8 mouse cellular contexts compared by ENCODE assay signal in the genomic region with DNA sequence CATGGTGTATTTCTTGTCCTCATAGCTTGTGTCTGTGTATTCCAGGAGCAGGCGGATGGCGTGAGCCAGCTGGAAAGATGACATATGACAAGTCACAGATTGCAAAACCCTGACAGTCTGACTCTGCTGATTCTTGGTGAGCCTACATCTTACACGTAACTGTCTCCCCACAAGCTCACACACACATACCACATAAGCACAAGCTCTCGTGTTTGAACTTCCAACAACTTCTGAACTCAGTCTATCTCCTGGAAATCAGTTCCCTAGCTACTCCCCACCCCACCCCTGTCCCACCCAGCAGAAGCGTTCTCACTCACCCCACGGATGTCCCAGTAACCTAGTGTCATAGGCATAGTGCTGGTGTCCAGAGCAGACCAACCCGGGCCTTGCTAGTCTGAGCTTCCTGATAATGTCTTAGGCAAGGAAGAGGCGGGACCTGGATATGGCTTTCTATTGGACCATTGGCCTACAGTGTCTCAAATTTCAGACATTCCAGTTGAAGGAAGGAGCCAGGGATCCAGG. TPM values are rescaled to one million over a fixed set of nuclear protein-coding genes. Genes with fewer than 3 reads are reported as not detected.
DNase-seq lines count a peak whose midpoint lies in the region; ATAC-seq lines count a peak whose summit lies in the region.

A gene (minus strand): TSS at position 413 of the 522 bp plus-strand sequence.

- ATAC-seq in heart, embryonic 12.5 days (ENCODE audit: insufficient number of reproducible peaks, low FRiP score): peak; percentile 69
- no peak for ATAC-seq in neural tube, embryonic 12.5 days (ENCODE audit: low FRiP score, low read depth)

- no peaks in the 10 kb centered on the region for H3K36me3 ChIP-seq in heart, embryonic 12.5 days
- no peaks in the 10 kb centered on the region for H3K36me3 ChIP-seq in neural tube, embryonic 12.5 days

- H3K4me1 ChIP-seq in heart, embryonic 12.5 days (replicated peaks): peaks cover 19% of the 10 kb centered on the region
- no peaks in the 10 kb centered on the region for H3K4me1 ChIP-seq in neural tube, embryonic 12.5 days

- peak within 1 kb of the TSS; percentile 11; the same call in 1 of the 2 replicates for H3K27ac ChIP-seq in heart, embryonic 12.5 days (ENCODE audit: poor library complexity, severe bottlenecking)
- no peak within 1 kb of the TSS for H3K27ac ChIP-seq in neural tube, embryonic 12.5 days

- H3K4me2 ChIP-seq in heart, embryonic 12.5 days: peak within 1 kb of the TSS; percentile 52
- H3K4me2 ChIP-seq in neural tube, embryonic 12.5 days (replicated peaks): no peak within 1 kb of the TSS; the same call in 1 of the 2 replicates

- peak within 1 kb of the TSS; percentile 50; the same call in 1 of the 2 replicates for H3K9ac ChIP-seq in heart, embryonic 12.5 days
- no peak within 1 kb of the TSS for H3K9ac ChIP-seq in neural tube, embryonic 12.5 days

- H3K4me3 ChIP-seq in heart, embryonic 12.5 days: peak within 1 kb of the TSS; percentile 31
- H3K4me3 ChIP-seq in neural tube, embryonic 12.5 days: no peak within 1 kb of the TSS

- no peaks in the 10 kb centered on the region for H3K9me3 ChIP-seq in heart, embryonic 12.5 days (replicated peaks)
- no peaks in the 10 kb centered on the region for H3K9me3 ChIP-seq in neural tube, embryonic 12.5 days

- H3K27me3 ChIP-seq in heart, embryonic 12.5 days (replicated peaks): no peaks in the 10 kb centered on the region
- H3K27me3 ChIP-seq in neural tube, embryonic 12.5 days (replicated peaks): no peaks in the 10 kb centered on the region

- 27% methylated on average over 8 of the region's 8 CpGs for WGBS in heart, embryonic 12.5 days
- 66% methylated on average over 8 of the region's 8 CpGs for WGBS in neural tube, embryonic 12.5 days

- DNase-seq in layer of hippocampus, adult 18-20 months (ENCODE audit: low spot score in 2 of 2): peak; percentile 27 to 67
- no peak for DNase-seq in layer of hippocampus, adult 11-12 months (ENCODE audit: low spot score)
- DNase-seq in embryo, embryonic 10 days (ENCODE audit: low spot score): peak; percentile 72
- DNase-seq in kidney, postnatal 4 days: peak; percentile 63 to 79
- no peak for DNase-seq in spleen, adult 18-20 months
- DNase-seq in frontal cortex, adult 2 months (ENCODE audit: extremely low spot score in 1 of 2, low spot score in 1 of 2): no peak

RNA-seq across cellular contexts. Expression of the gene that starts here (rescaled TPM):
- 1 to 10 TPM; 2.8 to 3.4 TPM for total RNA-seq in layer of hippocampus, adult 18-20 months (2021)
- polyA plus RNA-seq in heart, embryonic 12.5 days (2016; fragmentation: Nextera tagmentation; extraction: Ambion mirVana): 39.4 and 39.9 TPM in 2 replicates
- polyA plus RNA-seq in neural tube, embryonic 12.5 days (2016; fragmentation: Nextera tagmentation; extraction: Ambion mirVana): 14.3 and 14.4 TPM in 2 replicates
- polyA plus RNA-seq in frontal cortex, adult 2 months (2012; rRNA removed): 6.3 and 8.0 TPM in 2 replicates

Comparison
In these comparisons a context has a peak if more than half of its experiments do, and no peak if none do; other contexts are left out.
1. DNase-seq: peak in layer of hippocampus, adult 18-20 months (2 of 2), embryo, embryonic 10 days (single experiment) and kidney, postnatal 4 days (2 of 2); none in layer of hippocampus, adult 11-12 months (single experiment), spleen, adult 18-20 months (0 of 2) and frontal cortex, adult 2 months (0 of 2).